Mouse (Mus musculus) limb, embryonic 14.5 days (tissue): ENCODE measurements around the gene A830018L16Rik. TPM values are rescaled to one million over a fixed set of nuclear protein-coding genes. Genes with fewer than 3 reads are reported as not detected.

Source experiments
- ATAC-seq: fragments of 200-750 bp; cut with Nextera tagmentation; 2 replicates; pipeline ENCODE4 v1.8.0; 2017; ENCODE audit warnings: low read depth, moderate number of reproducible peaks, moderate TSS enrichment; ENCODE audit not compliant: low FRiP score
- DNase-seq: peaks from one replicate; pipeline ENCODE4 v3.0.0-alpha.2; 2015; ENCODE audit warnings: low spot score
- H3K27ac ChIP-seq: fragments of 300-500 bp; sonication (generic); replicated peaks from 2 replicates; pipeline ENCODE4 v1.5.1; 2014; ENCODE audit warnings: low read depth, mild to moderate bottlenecking, low read length, moderate library complexity, mixed read lengths
- H3K27me3 ChIP-seq: fragments of 300-500 bp; sonication (generic); 2 replicates; pipeline ENCODE4 v1.6.1; 2014; ENCODE audit warnings: low read length, mixed read lengths; ENCODE audit not compliant: control insufficient read depth, insufficient read depth
- H3K36me3 ChIP-seq: fragments of 300-500 bp; sonication (generic); 2 replicates; pipeline ENCODE4 v1.6.1; 2014; ENCODE audit warnings: mild to moderate bottlenecking, low read length, moderate library complexity, mixed read lengths; ENCODE audit not compliant: control insufficient read depth, insufficient read depth
- H3K4me1 ChIP-seq: fragments of 300-500 bp; sonication (generic); 2 replicates; pipeline ENCODE4 v1.6.1; 2014; ENCODE audit warnings: antibody characterized with exemption, low read length, mixed read lengths; ENCODE audit not compliant: control insufficient read depth, insufficient read depth
- H3K4me2 ChIP-seq: fragments of 300-500 bp; sonication (generic); replicated peaks from 2 replicates; pipeline ENCODE4 v1.6.1; 2014; ENCODE audit warnings: low read depth, mild to moderate bottlenecking, low read length, moderate library complexity; ENCODE audit not compliant: severe bottlenecking
- H3K4me3 ChIP-seq: fragments of 300-500 bp; sonication (generic); replicated peaks from 2 replicates; pipeline ENCODE4 v1.5.1; 2014; ENCODE audit warnings: low read length
- H3K9ac ChIP-seq: fragments of 300-500 bp; sonication (generic); 2 replicates; pipeline ENCODE4 v1.6.1; 2014; ENCODE audit warnings: mild to moderate bottlenecking, low read depth, low read length, moderate library complexity; ENCODE audit not compliant: severe bottlenecking
- H3K9me3 ChIP-seq: fragments of 300-500 bp; sonication (generic); 2 replicates; pipeline ENCODE4 v1.6.1; 2016; ENCODE audit warnings: low read length; ENCODE audit not compliant: control insufficient read depth
- POLR2A ChIP-seq: fragments of 200-500 bp; IDR thresholded peaks from 2 replicates; pipeline ENCODE4 v1.8.0; 2012; ENCODE audit warnings: inconsistent platforms, mild to moderate bottlenecking, moderate library complexity, borderline replicate concordance; ENCODE audit not compliant: insufficient read depth, insufficient read length; ENCODE audit errors: extremely low read depth
- WGBS: fragments of 180-500 bp; shearing (Covaris S2); extraction: QIAGEN DNeasy Blood & Tissue Kit; methylation state at CpG from one replicate; pipeline ENCODE4 v1.1.7; 2014; 5-methylcytosine and 5-hydroxymethylcytosine counted together
- polyA plus RNA-seq, 2 experiments: library from polyadenylated mRNA; depleted of rRNA in 1 of 2; stranded (reverse) in 1 of 2; unstranded in 1 of 2; fragments of >200 nt; fragmentation: Nextera tagmentation in 1 of 2; extraction: Ambion mirVana in 1 of 2; gene quantifications; 2 replicates each; pipeline versions ENCODE4 v1.2.1 to v1.2.3; 2012 to 2014

A830018L16Rik gene
- polyA plus RNA-seq, 2 experiments, result 1.9 to 2.9 TPM

DNA sequence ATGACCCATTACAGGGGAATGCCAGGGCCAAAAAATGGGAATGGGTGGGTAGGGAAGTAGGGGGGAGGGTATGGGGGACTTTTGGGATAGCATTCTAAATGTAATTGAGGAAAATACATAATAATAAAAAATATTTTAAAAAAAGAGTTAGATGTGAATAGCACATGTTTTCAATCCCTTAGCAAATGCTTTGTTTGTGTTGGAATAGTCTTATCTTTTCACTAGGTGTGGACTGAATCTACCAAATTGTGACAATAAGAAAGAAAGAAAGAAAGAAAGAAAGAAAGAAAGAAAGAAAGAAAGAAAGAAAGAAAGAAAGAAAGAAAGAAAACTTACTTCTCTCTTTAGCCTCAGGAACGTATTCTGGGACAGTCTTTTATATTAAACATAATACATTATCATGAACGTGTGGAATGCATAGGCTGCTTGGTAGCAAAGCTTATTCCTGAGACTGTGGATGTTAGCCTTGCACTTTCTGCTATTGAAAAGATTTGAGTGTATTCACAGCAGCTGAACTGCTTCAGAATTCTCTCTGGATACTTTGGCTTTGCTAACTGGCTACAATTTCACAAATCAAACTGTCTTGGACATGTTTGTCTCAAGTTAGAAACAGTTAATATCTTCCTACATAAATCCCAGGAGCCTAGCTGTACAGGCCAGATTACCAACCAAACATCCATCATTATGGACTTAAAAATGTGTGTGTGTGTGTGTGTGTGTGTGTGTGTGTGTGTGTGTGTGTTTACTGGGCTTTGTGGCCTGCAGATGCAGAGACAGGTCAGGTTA is 545.7 kb downstream of the A830018L16Rik start:
- no peak for TF ChIP-seq POLR2A
- H3K27ac ChIP-seq, result no peak overlapping the region
- H3K9me3 ChIP-seq, result no peaks in the 10 kb centered on the region
- H3K4me2 ChIP-seq, result no peak overlapping the region
- no peak overlapping the region for H3K4me3 ChIP-seq
- H3K36me3 ChIP-seq, result no peaks in the 10 kb centered on the region
- H3K9ac ChIP-seq, result no peak overlapping the region
- ATAC-seq (no peak), DNase-seq (no peak)
- 84% methylated on average over 2 of the region's 2 CpGs for WGBS
- H3K27me3 ChIP-seq, result no peaks in the 10 kb centered on the region
- no peaks in the 10 kb centered on the region for H3K4me1 ChIP-seq

DNA sequence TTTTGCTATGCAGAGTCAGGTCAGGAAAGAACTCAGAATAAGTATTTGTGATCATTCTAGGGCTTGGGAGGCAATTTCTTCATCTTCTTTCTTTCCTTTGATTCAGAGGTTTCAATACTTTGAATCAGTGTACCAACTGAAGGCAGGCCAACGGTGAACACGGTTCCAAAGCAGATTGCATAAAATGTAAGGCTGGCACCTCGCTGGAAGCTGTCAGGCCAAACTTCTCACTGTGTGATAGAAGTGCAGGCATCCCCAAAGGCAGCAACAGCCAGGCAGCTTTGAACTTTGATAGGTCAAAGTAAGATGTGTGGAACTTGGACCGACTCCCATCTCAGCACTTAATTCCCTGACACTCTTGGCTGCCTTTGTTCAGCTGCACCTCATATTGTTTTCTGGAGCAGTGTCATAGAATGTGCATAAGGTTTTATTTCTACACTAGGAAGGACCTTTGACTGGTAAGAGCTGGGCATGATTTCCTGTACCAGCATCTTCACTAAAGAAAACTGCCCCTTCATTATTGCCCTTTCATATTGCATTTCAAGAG is 568.8 kb downstream of the A830018L16Rik start:
- no peaks in the 10 kb centered on the region for H3K36me3 ChIP-seq
- 70% methylated on average over 4 of the region's 4 CpGs for WGBS
- H3K27ac ChIP-seq, result no peak overlapping the region
- H3K9me3 ChIP-seq, result no peaks in the 10 kb centered on the region
- TF ChIP-seq POLR2A, result no peak
- H3K9ac ChIP-seq, result no peak overlapping the region
- no peaks in the 10 kb centered on the region for H3K4me1 ChIP-seq
- H3K27me3 ChIP-seq, result no peaks in the 10 kb centered on the region
- H3K4me2 ChIP-seq, result no peak overlapping the region
- H3K4me3 ChIP-seq, result no peak overlapping the region
- DNase-seq (peak; percentile 38), ATAC-seq (no peak; the same call in 1 of the 2 replicates)

- no peak for TF ChIP-seq POLR2A
- H3K27ac ChIP-seq, result no peak overlapping the region
- H3K9me3 ChIP-seq, result no peaks in the 10 kb centered on the region
- 52% methylated on average over 3 of the region's 3 CpGs for WGBS
- H3K4me3 ChIP-seq, result no peak overlapping the region
- no peaks in the 10 kb centered on the region for H3K4me1 ChIP-seq
- no peak overlapping the region for H3K4me2 ChIP-seq
- no peak overlapping the region for H3K9ac ChIP-seq
- ATAC-seq (no peak), DNase-seq (no peak)
- H3K36me3 ChIP-seq, result no peaks in the 10 kb centered on the region
- no peaks in the 10 kb centered on the region for H3K27me3 ChIP-seq
Observed at GRCm38 (mm10) chr1:11990011-11990410, 576.1 kb downstream of the A830018L16Rik start.

- no peak overlapping the region for H3K4me2 ChIP-seq
- WGBS, result 24% methylated on average over 2 of the region's 2 CpGs
- DNase-seq (peak; percentile 71), ATAC-seq (peak; percentile 84)
- H3K9ac ChIP-seq, result no peak overlapping the region
- TF ChIP-seq POLR2A, result no peak
- H3K9me3 ChIP-seq, result no peaks in the 10 kb centered on the region
- H3K4me3 ChIP-seq, result no peak overlapping the region
- no peaks in the 10 kb centered on the region for H3K27me3 ChIP-seq
- peaks cover 7% of the 10 kb centered on the region; the same call in 1 of the 2 replicates for H3K4me1 ChIP-seq
- H3K36me3 ChIP-seq, result no peaks in the 10 kb centered on the region
- 0 out of 2 replicates have a peak overlapping the region, but pooled peaks have one; percentile 8 for H3K27ac ChIP-seq
Observed at GRCm38 (mm10) chr1:11996297-11996878, 582.5 kb downstream of the A830018L16Rik start.

DNA sequence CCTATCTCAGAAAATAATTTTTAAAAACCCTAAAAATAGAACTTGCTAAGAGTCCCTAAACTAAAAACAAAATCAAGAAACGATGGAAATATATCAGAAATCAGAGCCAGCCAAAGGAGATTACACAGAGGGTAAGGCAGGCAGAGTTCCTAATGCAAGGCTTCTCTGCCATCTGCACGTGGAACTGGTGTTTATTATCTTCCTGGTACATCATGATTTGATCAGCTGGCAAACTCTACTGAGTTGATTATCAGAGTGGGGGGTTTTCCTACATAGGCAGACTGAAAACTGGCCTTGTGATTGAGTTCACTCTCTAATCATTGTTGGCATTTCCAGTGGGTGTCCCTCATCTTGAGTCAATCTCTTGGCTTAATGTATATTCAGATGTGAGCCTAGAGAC is 583.7 kb downstream of the A830018L16Rik start:
- no peaks in the 10 kb centered on the region for H3K27me3 ChIP-seq
- no peak overlapping the region for H3K9ac ChIP-seq
- H3K4me2 ChIP-seq, result no peak overlapping the region
- ATAC-seq (no peak), DNase-seq (no peak)
- peaks cover 7% of the 10 kb centered on the region; the same call in 1 of the 2 replicates for H3K4me1 ChIP-seq
- TF ChIP-seq POLR2A, result no peak
- WGBS, result 44% methylated on average over 2 of the region's 2 CpGs
- H3K4me3 ChIP-seq, result no peak overlapping the region
- H3K27ac ChIP-seq, result no peak overlapping the region
- no peaks in the 10 kb centered on the region for H3K9me3 ChIP-seq
- H3K36me3 ChIP-seq, result no peaks in the 10 kb centered on the region
